Mouse (Mus musculus) midbrain, embryonic 12.5 days (tissue): ENCODE data around the gene Slc22a8. TPM values are rescaled to one million over a fixed set of nuclear protein-coding genes. Genes with fewer than 3 reads are reported as not detected.

ENCODE experiments used
- ATAC-seq: fragments of 200-750 bp; cut with Nextera tagmentation; 2 replicates; pipeline ENCODE4 v1.8.0; 2017; ENCODE audit warnings: low read depth, moderate TSS enrichment, moderate library complexity; ENCODE audit not compliant: low FRiP score
- H3K27ac ChIP-seq: fragments of 300-500 bp; sonication (generic); replicated peaks from 2 replicates; pipeline ENCODE4 v1.5.1; 2016; ENCODE audit warnings: mild to moderate bottlenecking
- H3K27me3 ChIP-seq: fragments of 300-500 bp; sonication (generic); 2 replicates; pipeline ENCODE4 v1.6.1; 2016; ENCODE audit warnings: mild to moderate bottlenecking
- H3K36me3 ChIP-seq: fragments of 300-500 bp; sonication (generic); 2 replicates; pipeline ENCODE4 v1.6.1; 2016
- H3K4me1 ChIP-seq: fragments of 300-500 bp; sonication (generic); 2 replicates; pipeline ENCODE4 v1.6.1; 2016
- H3K4me2 ChIP-seq: fragments of 300-500 bp; sonication (generic); replicated peaks from 2 replicates; pipeline ENCODE4 v1.6.1; 2016; ENCODE audit warnings: mild to moderate bottlenecking, moderate library complexity
- H3K4me3 ChIP-seq: fragments of 300-500 bp; sonication (generic); 2 replicates; pipeline ENCODE4 v1.5.1; 2016; ENCODE audit warnings: mild to moderate bottlenecking
- H3K9ac ChIP-seq: fragments of 300-500 bp; sonication (generic); replicated peaks from 2 replicates; pipeline ENCODE4 v1.6.1; 2016; ENCODE audit warnings: mild to moderate bottlenecking, moderate library complexity
- H3K9me3 ChIP-seq: fragments of 300-500 bp; sonication (generic); 2 replicates; pipeline ENCODE4 v1.6.1; 2016; ENCODE audit warnings: mild to moderate bottlenecking
- WGBS: fragments of 180-500 bp; shearing (Covaris S2); methylation state at CpG from one replicate; pipeline ENCODE4 v1.1.7; 2016; 5-methylcytosine and 5-hydroxymethylcytosine counted together
- polyA plus RNA-seq: library from polyadenylated mRNA; unstranded; fragments of >200 nt; fragmentation: Nextera tagmentation; extraction: Ambion mirVana; gene quantifications from 2 replicates; pipeline ENCODE4 v1.2.1, GENCODE M21; 2016

The Slc22a8 gene
- polyA plus RNA-seq, 1 experiment from 2014 or later, result 0.77 TPM

DNA sequence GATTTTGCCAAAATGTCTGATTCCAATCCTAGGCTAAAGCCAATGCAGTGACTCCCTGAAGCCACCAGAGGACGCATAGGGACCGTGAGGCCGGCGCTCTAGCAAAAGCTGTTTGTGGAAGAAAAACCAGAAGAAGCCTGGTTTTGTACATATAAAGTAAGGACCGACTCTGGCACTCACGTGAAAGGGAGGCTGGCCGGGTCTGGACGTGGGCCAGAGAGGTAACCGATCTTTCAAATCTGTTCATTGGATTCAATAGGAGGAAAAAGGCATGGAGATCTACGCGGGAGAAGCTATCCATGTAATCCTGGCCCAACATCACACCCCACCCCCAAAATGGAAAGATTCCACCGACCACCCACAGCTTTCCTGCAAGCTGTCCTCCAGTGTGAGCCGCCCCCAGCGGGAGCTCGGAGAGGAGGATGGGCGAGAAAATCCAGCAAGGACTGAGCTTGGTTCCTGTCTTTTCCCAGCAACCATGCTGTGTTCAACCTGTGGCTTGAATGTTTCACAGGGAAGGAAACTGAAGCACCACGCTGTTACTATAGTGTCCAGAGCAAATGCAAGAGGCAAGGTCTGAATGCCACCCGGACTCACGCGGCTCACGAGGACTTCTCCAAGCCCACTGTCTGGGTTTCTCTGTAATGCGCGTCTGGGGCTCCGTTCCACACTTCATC is 12.6 kb upstream of the Slc22a8 start:
- H3K4me2 ChIP-seq, result peak overlapping the region; percentile 62
- WGBS, result 8% methylated on average over 24 of the region's 24 CpGs
- peak overlapping the region; percentile 24 for H3K4me3 ChIP-seq
- H3K36me3 ChIP-seq, result no peaks in the 10 kb centered on the region
- H3K4me1 ChIP-seq, result peaks cover 8% of the 10 kb centered on the region
- H3K9ac ChIP-seq, result peak overlapping the region; percentile 41
- no peaks in the 10 kb centered on the region; the same call in 1 of the 2 replicates for H3K27me3 ChIP-seq
- no peak overlapping the region for H3K27ac ChIP-seq
- H3K9me3 ChIP-seq, result no peaks in the 10 kb centered on the region
- ATAC-seq, result peak; percentile 78

DNA sequence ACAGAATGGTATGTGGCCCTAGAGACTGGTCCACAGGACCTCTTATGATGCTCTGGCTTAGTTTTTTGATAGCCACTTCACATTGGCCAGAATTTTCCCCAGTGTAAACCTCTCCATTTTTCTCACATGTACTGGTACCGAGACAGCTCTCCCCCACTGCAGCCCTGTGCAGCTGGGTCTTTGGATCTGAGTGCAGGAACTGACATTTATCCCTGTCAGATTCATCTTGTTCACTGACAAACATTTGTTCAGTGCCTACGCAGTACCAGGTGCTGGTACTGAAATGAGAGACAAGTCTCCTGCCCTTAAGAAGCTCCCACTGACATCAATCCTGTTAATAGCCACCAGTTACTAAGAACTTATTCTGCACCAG is 12.1 kb upstream of the Slc22a8 start:
- 67% methylated on average over 2 of the region's 2 CpGs for WGBS
- peak overlapping the region; percentile 41; the same call in 1 of the 2 replicates for H3K9ac ChIP-seq
- ATAC-seq, result no peak
- H3K4me3 ChIP-seq, result no peak overlapping the region
- H3K4me2 ChIP-seq, result peak overlapping the region; percentile 62
- no peak overlapping the region for H3K27ac ChIP-seq
- peaks cover 8% of the 10 kb centered on the region for H3K4me1 ChIP-seq
- H3K9me3 ChIP-seq, result no peaks in the 10 kb centered on the region
- H3K36me3 ChIP-seq, result no peaks in the 10 kb centered on the region
- H3K27me3 ChIP-seq, result no peaks in the 10 kb centered on the region; the same call in 1 of the 2 replicates

DNA sequence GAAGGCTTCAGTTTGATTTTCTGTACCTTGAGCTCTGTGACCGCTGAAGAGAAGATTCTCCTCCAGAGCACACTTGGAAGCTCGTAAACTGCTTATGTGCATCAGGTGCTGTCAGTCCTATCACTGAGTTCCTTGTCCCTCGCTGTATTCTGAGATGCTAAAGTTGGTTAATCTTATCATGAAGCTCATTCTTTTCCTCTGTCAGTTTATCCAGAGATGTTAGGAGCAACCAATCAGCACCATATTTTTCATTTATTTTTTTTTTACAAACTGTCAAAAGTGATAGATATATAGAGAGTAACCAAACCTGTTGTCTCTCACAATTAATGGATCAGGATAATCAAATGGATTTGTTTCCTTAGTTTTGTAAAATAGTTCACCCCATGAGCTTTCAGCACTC is 5.8 kb upstream of the Slc22a8 start:
- Histone ChIP-seq H3K27ac (no peak overlapping the region), H3K4me3 (no peak overlapping the region), H3K27me3 (no peaks in the 10 kb centered on the region), H3K9ac (no peak overlapping the region), H3K36me3 (no peaks in the 10 kb centered on the region), H3K4me1 (no peaks in the 10 kb centered on the region), H3K9me3 (no peaks in the 10 kb centered on the region), H3K4me2 (no peak overlapping the region)
- 89% methylated on average over 3 of the region's 3 CpGs for WGBS
- ATAC-seq, result no peak

DNA sequence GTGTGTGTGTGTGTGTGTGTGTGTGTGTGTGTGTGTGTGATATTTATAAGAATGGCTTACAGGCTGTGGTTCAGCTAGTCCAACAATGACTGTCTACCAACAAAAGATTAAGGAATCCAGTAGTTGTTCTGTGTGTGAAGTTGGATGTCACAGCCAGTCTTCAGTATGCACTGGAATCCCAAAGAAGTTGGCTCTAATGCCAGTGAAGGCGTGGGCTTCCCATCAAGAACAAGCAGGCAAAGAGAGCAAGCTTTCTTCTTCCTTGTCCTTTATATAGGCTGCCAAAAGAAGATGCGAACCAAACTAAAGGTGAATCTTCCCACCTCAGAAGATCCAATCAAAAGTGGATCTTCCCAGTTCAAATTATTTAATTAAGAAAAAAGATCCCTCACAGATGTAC is 5.2 kb upstream of the Slc22a8 start:
- no peak for ATAC-seq

DNA sequence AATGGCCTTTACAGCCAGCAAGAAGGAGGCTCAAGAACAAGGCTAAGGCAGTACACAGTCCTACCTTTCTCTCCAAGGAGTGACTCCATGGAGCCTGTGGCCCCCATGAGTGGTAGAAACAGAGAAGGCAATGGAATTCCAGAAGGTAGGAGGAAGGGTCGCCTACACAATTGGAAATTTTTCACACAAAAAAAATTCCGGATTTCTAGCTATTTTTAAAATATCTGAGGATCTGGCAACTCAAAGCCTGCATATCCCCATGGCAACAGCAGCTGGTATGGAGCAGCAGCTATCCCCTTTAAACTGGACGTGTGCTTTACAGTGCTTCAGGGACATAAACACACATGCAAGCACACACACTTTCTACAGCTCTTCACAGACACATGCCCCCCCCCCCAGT is 4.7 kb upstream of the Slc22a8 start:
- 53% methylated on average over 3 of the region's 3 CpGs for WGBS
- Histone ChIP-seq H3K4me3 (no peak overlapping the region), H3K27ac (no peak overlapping the region), H3K4me2 (no peak overlapping the region), H3K9me3 (no peaks in the 10 kb centered on the region), H3K4me1 (no peaks in the 10 kb centered on the region), H3K9ac (no peak overlapping the region), H3K36me3 (no peaks in the 10 kb centered on the region), H3K27me3 (no peaks in the 10 kb centered on the region)
- ATAC-seq, result no peak

More for the DNA sequence above, 5.2 kb upstream of the Slc22a8 start:
- Histone ChIP-seq H3K27me3 (no peaks in the 10 kb centered on the region), H3K4me1 (no peaks in the 10 kb centered on the region), H3K36me3 (no peaks in the 10 kb centered on the region), H3K9ac (no peak overlapping the region), H3K4me2 (no peak overlapping the region), H3K9me3 (no peaks in the 10 kb centered on the region), H3K4me3 (no peak overlapping the region), H3K27ac (no peak overlapping the region)
- WGBS, result 71% methylated on average over 2 of the region's 2 CpGs

DNA sequence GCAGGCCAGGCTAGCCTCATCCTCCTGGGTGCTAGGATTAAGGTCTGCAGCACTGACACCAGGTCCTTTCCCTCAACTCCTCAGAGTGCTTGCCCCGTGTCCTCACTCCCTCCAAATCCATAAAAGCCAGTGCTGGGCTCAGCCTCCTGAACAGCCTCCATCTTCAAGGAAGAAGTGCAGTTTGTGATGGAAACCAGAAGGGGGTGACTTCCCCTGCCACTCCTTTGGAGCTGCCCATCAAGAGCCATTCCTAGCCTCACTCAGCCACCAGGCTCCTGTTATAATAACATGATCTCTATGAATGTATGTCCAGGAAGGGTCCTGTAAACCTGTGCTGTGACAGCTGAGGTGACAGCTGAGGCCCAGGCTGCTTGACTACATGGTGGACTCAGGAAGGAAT is 3.7 kb upstream of the Slc22a8 start:
- Histone ChIP-seq H3K9me3 (no peaks in the 10 kb centered on the region), H3K27ac (no peak overlapping the region), H3K4me1 (peaks cover 2% of the 10 kb centered on the region; the same call in 1 of the 2 replicates), H3K27me3 (no peaks in the 10 kb centered on the region), H3K4me3 (no peak overlapping the region), H3K9ac (no peak overlapping the region), H3K4me2 (no peak overlapping the region), H3K36me3 (no peaks in the 10 kb centered on the region)
- no peak for ATAC-seq
- WGBS, result 100% methylated on average over 1 of the region's 1 CpGs

DNA sequence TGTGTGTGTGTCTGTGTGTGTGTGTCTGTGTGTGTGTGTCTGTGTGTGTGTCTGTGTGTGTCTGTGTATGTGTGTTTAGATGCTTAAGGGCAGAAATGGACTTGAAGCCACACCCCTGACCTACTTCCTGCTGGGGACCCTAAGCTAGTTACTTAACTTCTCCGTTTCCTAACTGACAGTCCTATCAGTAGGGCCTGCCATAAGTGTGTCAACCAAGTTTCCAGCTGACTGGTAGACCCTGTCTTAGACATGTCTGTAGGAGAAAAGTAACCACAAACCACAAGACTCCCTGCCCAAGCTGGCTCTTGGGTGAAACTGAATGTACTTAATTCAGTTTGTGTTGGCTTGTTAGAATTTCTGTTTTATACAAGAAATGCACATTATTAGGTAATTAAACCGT is 1.1 kb downstream of the Slc22a8 start:
- H3K4me1 ChIP-seq, result peaks cover 14% of the 10 kb centered on the region
- H3K9me3 ChIP-seq, result no peaks in the 10 kb centered on the region
- ATAC-seq, result no peak
- no peak overlapping the region for H3K9ac ChIP-seq
- H3K27ac ChIP-seq, result no peak overlapping the region
- no peak overlapping the region for H3K4me3 ChIP-seq
- no peak overlapping the region for H3K4me2 ChIP-seq
- H3K27me3 ChIP-seq, result no peaks in the 10 kb centered on the region
- WGBS, result 79% methylated on average over 2 of the region's 2 CpGs
- H3K36me3 ChIP-seq, result no peaks in the 10 kb centered on the region

DNA sequence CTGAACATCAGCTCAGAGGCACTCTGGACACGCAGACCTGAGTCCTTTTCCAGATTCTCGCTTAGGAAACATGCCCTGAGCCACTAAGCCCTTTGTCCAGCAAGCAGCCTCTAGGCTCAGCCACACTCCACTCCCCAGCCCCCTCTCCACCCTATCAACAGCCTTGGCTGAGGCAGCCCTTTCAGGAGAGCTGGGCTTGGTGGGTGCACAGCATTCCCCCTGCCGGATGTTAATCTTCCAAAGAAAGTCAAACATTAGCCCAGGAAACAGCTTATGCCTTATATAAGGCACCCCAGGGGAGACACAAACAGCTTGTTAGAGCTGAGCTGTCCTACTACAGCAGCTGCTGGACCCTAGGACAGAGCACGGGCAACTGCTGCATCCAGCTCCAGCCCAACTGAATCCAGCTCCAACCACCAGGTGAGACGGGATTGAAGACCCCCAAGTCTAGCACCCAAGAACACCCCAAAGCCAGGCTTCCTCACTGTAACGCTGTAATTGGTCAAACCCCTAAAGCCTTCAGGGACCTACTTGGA is 1.9 kb downstream of the Slc22a8 start:
- Histone ChIP-seq H3K9me3 (no peaks in the 10 kb centered on the region), H3K4me1 (peaks cover 15% of the 10 kb centered on the region), H3K36me3 (no peaks in the 10 kb centered on the region), H3K4me3 (no peak overlapping the region), H3K27me3 (no peaks in the 10 kb centered on the region), H3K9ac (no peak overlapping the region), H3K27ac (no peak overlapping the region), H3K4me2 (no peak overlapping the region)
- ATAC-seq, result no peak
- 63% methylated on average over 6 of the region's 6 CpGs for WGBS

DNA sequence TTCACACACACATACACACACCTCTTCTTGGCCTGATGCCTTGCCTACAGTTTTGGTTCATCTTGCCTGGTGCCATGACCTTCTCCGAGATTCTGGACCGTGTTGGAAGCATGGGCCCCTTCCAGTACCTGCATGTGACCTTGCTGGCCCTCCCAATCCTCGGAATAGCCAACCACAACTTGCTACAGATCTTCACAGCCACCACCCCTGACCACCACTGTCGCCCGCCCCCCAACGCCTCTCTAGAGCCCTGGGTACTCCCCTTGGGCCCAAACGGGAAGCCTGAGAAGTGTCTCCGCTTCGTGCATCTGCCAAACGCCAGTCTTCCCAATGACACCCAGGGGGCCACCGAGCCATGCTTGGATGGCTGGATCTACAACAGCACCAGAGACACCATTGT is 2.8 kb downstream of the Slc22a8 start:
- Histone ChIP-seq H3K9ac (no peak overlapping the region), H3K27ac (no peak overlapping the region), H3K4me1 (peaks cover 15% of the 10 kb centered on the region), H3K9me3 (no peaks in the 10 kb centered on the region), H3K4me2 (no peak overlapping the region), H3K36me3 (no peaks in the 10 kb centered on the region), H3K4me3 (no peak overlapping the region), H3K27me3 (no peaks in the 10 kb centered on the region)
- no peak for ATAC-seq
- 89% methylated on average over 11 of the region's 11 CpGs for WGBS

DNA sequence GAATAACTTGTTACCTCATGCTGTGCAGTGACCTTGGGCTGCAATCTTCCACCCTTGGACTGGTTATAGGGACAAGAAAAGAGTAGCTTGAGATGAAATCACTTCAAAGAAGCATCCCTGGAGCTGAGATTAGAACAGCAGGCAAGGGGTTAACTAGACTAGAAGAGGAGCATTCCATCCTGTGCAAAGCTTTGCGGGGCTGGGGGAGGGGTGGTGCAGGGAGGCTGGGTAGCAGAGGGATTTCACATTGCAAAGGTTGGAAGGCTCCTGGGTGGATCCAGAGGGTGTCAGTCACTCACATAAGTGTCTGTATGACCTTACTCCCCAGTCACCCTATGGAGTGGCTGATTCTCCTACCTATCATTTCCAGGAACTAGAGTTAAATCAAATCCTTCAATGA is 3.5 kb downstream of the Slc22a8 start:
- no peaks in the 10 kb centered on the region for H3K27me3 ChIP-seq
- no peaks in the 10 kb centered on the region for H3K36me3 ChIP-seq
- WGBS, result 0% methylated on average over 1 of the region's 1 CpGs
- no peak overlapping the region for H3K4me2 ChIP-seq
- no peak overlapping the region for H3K9ac ChIP-seq
- H3K27ac ChIP-seq, result no peak overlapping the region
- H3K4me3 ChIP-seq, result no peak overlapping the region
- no peaks in the 10 kb centered on the region for H3K9me3 ChIP-seq
- peaks cover 15% of the 10 kb centered on the region for H3K4me1 ChIP-seq
- 0 out of 2 replicates have a peak, but pooled peaks have one; percentile 38 for ATAC-seq

DNA sequence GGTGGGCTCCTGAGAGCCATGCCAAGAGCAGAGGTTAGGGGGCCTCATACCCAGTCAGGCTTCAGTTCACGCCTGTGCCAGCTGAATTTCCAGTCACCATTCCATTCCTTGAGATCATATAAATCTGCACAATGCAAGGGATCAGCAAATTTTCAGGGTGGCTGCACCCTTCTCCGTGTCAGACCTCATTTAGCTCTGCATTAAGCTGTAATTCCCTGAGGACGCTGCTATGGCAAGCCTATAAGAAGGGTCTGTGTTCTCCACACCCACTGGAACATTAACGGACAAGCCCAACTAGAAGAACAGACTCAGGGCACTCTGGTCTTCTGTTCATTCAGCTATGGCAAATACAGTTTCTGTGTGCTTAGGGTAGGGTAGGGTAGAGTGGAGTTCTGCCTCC is 6.2 kb downstream of the Slc22a8 start:
- Histone ChIP-seq H3K27me3 (no peaks in the 10 kb centered on the region), H3K4me3 (no peak overlapping the region), H3K9ac (no peak overlapping the region), H3K4me1 (peaks cover 14% of the 10 kb centered on the region), H3K4me2 (no peak overlapping the region), H3K36me3 (no peaks in the 10 kb centered on the region), H3K27ac (no peak overlapping the region), H3K9me3 (no peaks in the 10 kb centered on the region)
- WGBS, result 55% methylated on average over 4 of the region's 4 CpGs
- no peak for ATAC-seq

DNA sequence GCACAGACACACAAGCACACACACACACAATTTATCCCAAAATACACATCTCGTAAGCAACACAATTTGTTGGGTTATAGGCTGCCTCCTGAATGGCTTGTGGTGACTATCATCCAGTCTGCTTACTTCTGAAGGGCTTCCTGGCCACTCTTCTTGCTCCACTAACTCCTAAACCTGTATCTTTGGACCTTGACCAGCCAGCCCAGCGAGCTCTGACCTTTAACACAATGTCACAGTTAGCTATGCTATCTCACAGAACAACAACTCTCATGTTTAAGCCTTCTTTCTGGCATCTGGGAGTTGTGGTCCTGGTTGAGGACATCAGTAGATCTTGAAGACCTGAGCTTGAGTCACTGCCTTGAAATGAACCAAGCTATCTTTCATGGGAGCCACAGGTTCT is 8.2 kb downstream of the Slc22a8 start:
- no peak for ATAC-seq
- Histone ChIP-seq H3K36me3 (no peaks in the 10 kb centered on the region), H3K9ac (no peak overlapping the region), H3K27ac (no peak overlapping the region), H3K4me2 (no peak overlapping the region), H3K27me3 (no peaks in the 10 kb centered on the region), H3K4me3 (no peak overlapping the region), H3K9me3 (no peaks in the 10 kb centered on the region), H3K4me1 (peaks cover 11% of the 10 kb centered on the region)
- WGBS, result 74% methylated on average over 2 of the region's 2 CpGs

DNA sequence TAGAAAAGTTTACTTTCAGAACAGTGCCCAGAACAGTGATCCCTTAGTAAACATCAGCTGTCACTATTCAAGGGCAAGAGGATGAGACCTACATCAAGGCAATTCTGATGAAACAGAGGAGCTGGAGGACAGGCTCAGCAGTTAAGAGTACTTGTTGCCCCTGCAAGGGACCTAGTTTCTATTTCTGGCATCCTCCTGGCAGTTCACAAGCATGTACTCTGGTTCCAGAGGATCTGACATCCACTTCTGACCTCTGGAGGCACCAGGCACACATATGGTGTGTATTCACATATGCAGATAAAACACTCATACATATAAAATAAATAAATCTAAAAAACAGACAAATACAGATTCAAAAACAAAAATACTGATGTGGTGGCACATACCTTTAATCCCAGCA is 10.9 kb downstream of the Slc22a8 start:
- Histone ChIP-seq H3K9me3 (no peaks in the 10 kb centered on the region), H3K27me3 (no peaks in the 10 kb centered on the region), H3K4me2 (no peak overlapping the region), H3K36me3 (no peaks in the 10 kb centered on the region), H3K9ac (no peak overlapping the region), H3K4me3 (no peak overlapping the region), H3K4me1 (0 out of 2 replicates have a peak, but pooled peaks cover 3% of the 10 kb centered on the region), H3K27ac (no peak overlapping the region)
- no peak for ATAC-seq
